Mouse (Mus musculus) embryo, embryonic 11 days (tissue): ENCODE measurements around the gene Pgm3.
"Not testable (repeated sequence)": the region's sequence is repeated elsewhere in the genome, so short reads cannot be mapped to it uniquely, and the experiment has no call there.

Experiments
- DNase-seq: peaks from one replicate; pipeline ENCODE4 v3.0.0-alpha.2; 2015

The Pgm3 gene

DNA sequence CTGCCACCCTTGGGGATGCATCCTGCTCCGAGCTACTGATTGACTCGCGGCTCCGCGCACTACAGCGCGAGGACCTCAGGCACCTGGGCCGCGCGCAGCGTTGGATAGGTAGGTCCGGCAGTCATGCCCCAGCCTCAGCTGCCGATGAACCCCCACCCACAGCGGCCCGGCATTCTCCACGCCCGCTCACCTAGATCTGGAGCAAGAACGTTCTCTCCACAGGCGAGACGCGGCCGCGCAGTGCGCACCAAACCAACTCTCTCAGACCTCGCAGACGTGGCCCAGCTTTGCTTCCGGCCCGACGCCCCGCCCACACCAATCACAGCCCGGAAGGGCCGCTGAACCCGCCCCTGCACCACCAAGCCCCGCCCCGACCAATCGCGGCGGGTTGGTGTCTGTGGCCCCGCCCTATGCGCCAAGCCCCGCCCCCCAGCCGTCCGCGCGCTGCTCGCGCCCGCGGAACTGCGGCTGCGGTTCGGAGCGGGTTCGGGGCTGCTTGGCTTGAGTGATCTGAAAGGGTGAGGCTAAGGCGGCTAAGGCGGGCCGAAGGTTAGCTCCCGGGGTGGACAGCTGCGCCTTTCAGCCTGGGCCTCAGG is at the start of gene Pgm3, which contains the start of gene Rwdd2a:
Gene Pgm3 (minus strand): TSS at position 303 of the 596 bp plus-strand sequence.
Gene Rwdd2a (plus strand): TSS at position 452 of the 596 bp plus-strand sequence.
- DNase-seq = peak; percentile 96

GRCm38 (mm10) chr9:86619341-86620139 is 47.9 kb upstream of the Pgm3 start:
- no peak for DNase-seq

- no peak for DNase-seq
Observed at GRCm38 (mm10) chr9:86617837-86618492, 46.3 kb upstream of the Pgm3 start.

DNA sequence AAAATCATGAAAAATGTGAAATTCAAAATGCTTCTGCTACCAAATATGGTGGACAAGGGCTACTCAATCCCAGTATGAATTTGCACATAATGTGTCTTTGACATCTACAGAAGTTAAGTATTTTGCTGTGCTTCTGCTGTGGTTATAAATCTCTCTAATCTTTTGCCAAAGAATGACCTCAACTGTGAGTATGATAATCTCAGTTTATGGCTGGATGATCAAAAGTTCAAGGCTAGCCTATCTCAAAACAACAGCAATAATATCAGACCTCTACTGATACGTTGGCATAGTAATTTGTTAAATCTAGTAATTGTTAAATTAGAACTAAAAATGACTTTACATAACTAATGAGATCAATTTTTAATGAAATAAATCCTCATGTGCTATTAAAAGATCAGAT is 44.1 kb upstream of the Pgm3 start:
- no peak for DNase-seq

GRCm38 (mm10) chr9:86612091-86612490 is 40.4 kb upstream of the Pgm3 start:
- no peak for DNase-seq

GRCm38 (mm10) chr9:86605776-86606175 is 34.1 kb upstream of the Pgm3 start:
- DNase-seq = no peak

DNA sequence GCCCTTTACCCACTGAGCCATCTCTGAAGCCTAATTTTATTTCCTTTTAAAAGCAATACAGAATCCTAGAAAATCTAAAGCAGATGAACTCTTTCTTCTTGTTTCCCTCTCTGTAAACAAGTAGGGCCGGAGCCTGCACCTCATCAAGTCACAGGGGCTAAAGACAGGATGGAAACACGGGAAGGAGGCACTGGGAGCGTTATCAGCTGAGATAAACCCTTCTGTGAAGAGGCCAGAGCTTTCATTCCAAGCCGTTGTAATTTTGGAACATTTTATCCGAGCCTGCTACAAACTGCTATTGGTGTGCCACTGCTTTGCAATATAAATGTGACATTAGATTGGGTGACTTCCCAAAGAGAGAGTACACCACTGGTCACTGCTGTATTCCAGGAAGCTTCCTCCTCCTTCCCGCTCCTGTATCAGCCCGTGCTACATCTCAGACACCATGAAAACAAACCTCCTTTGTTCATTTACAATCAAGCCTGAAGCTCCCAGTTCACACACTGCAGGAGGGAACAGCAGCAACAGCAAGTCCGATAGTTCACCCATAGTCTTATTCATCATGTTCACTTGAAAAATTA is 28.2 kb upstream of the Pgm3 start:
- DNase-seq = no peak

DNA sequence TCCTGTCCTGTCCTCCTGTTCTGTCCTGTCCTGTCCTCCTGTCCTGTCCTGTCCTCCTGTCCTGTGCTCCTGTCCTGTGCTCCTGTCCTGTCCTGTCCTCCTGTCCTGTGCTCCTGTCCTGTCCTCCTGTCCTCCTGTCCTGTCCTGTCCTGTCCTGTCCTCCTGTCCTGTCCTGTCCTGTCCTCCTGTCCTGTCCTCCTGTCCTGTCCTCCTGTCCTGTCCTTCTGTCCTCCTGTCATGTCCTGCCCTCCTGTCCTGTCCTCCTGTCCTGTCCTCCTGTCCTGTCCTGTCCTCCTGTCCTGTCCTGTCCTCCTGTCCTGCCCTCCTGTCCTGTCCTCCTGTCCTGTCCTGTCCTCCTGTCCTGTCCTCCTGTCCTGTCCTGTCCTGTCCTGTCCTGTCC is 25.3 kb upstream of the Pgm3 start:
- not testable (repeated sequence) for DNase-seq

- not testable (repeated sequence) for DNase-seq
Observed at GRCm38 (mm10) chr9:86594357-86594767, 22.7 kb upstream of the Pgm3 start.

DNA sequence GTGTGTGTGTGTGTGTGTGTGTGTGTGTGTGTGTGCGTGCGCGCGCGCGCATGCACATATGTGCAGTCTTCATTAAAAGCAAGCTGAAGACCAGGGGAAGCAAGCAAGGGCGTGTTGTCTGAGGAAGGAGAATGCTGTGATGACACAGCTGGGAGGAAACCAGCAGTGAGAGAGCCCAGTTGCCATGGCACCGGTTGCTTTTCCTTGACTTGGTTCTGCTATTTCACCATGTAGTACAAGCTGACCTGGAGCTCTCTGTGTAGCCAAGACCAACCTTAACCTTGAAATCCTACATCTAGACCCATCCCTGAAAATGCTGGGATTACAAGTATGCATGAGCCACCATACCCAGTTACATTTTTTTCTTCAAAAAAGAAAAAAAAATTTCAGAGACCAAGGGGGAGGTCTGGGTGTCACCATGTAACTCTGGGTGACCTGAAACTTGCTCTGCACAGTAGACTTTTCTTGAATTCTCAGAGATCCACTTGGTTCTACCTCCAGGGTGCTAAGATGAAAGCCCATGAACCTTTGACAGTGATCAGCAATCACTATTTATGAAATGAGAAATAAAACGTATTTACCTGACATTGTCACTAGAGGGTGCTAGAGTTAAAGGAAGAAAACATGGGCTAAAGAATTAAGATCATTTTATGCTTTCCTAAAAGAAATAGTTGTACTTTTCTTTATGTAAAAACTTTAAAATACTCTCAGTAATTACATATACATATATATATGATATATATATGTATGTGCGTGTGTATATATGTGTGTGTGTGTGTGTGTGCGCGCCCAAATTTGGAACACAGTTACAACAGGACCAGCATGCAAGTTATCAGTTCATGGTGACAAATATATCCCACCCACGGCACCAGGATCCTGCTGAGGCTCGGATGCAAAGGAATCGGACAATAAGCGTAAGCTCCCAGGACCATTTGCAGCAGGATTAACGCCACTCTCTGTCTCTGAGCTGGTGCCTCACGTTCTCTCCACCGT is 21.3 kb upstream of the Pgm3 start:
- DNase-seq = peak; percentile 51

GRCm38 (mm10) chr9:86587019-86587795 is 15.6 kb upstream of the Pgm3 start:
- no peak for DNase-seq

GRCm38 (mm10) chr9:86583740-86584139 is 12.1 kb upstream of the Pgm3 start:
- peak; percentile 81 for DNase-seq

DNA sequence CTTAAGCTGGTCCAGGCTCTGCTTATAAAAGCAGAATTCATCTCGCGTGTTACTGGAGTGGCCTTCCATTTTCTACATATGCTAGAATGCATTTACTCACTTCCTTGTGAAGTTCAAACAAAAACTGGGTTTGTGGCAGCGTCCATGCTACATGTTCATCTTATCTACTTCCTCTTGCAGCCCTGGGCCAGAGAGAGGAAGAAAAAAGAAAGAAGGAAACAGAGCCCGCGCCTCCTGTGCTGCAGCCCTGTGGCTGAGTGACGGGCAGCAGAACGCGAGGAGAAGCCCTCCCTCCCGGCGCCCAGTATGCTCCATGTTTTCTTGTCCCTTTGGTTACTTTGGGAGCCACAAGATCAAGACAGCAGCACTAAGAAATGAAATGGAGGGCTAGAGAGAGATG is 8.0 kb upstream of the Pgm3 start:
- DNase-seq = no peak

DNA sequence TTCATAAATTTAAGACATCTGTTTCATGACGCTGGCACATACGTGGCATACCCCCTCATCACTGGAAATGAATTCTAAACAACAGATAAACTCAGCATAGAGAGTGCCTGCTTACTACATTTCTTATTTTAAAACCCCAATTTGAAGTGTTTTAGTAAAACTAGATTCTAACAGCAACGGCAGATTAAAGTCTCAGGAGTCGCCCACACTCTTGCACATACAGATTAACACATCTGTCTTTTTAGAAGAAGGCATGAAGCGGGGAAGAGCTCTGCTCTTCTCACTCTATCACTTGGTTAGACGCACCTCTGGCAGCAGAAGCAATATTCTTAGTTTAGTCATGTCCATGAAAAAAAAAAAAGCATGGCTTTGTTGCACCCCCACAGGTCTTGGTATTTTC is 3.5 kb upstream of the Pgm3 start:
- no peak for DNase-seq

- DNase-seq = no peak
Observed at GRCm38 (mm10) chr9:86573616-86574303, 2.1 kb upstream of the Pgm3 start.

- DNase-seq = peak; percentile 88
Observed at GRCm38 (mm10) chr9:86572636-86573291, 1.1 kb upstream of the Pgm3 start.

DNA sequence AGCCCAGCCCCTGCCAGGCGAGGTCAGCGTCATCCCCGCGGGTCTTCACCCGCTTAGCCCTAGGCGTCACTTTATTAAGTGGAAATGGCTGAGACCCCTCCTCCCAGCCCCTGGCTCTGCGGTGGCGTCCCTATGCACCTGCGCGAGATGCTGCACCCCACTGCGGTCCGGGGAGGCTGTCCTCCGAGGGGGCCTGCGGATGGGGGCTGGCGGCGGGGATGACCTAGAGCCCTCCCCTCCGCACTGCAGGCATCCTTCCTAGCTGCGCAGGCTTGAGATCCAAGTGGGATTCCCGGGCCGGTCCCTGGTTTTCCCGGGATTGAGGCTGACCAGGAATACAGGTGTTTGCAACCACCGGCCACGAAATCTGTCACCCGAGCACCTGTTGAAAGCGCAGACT is 554 bp upstream of the Pgm3 start:
- DNase-seq = no peak

DNA sequence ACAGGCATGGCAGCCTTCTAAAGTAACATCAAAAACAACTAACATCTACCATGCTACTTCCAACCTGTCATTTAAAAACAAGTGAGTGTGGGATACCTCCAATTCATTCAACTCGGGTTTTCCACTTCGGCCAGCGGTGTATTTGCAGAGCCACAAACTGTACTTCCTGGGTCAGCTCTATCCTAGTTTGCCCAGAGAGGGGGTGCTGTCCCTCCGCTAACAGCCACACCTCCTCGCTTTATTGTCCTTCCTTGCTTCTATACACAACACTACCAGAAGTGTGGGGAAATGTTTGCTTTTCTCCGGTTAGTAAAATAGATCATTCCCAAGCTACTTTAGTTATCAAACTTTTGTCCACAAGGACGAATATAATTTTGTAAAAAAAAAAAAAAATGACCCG is 696 bp downstream of the Pgm3 start:
- no peak for DNase-seq

- DNase-seq = no peak
Observed at GRCm38 (mm10) chr9:86570261-86570890, 1.3 kb downstream of the Pgm3 start.
